Mouse (Mus musculus) forelimb bud, embryonic 11.5 days (tissue): Measurements from ENCODE around the gene Prss57.

Source experiments
- DNase-seq: peaks from one replicate; pipeline ENCODE4 v3.0.0-alpha.2; 2012; ENCODE audit warnings: low read depth, low spot score

Prss57 gene

GRCm38 (mm10) chr10:79807826-79808225, 17.1 kb upstream of the Prss57 start:
- no peak for DNase-seq

- no peak for DNase-seq
These were observed 16.2 kb upstream of the Prss57 start for GRCm38 (mm10) chr10:79806972-79807371.

- DNase-seq = no peak
These were observed 15.6 kb upstream of the Prss57 start for GRCm38 (mm10) chr10:79806331-79806730.

GRCm38 (mm10) chr10:79805636-79806035, 14.9 kb upstream of the Prss57 start:
- DNase-seq = no peak

- DNase-seq = peak; percentile 80
These were observed 13.1 kb upstream of the Prss57 start for GRCm38 (mm10) chr10:79803716-79804323.

- DNase-seq = no peak
These were observed 11.7 kb upstream of the Prss57 start for GRCm38 (mm10) chr10:79802331-79802971.

GRCm38 (mm10) chr10:79801837-79802236, 11.1 kb upstream of the Prss57 start:
- no peak for DNase-seq

- DNase-seq = no peak
These were observed 9.7 kb upstream of the Prss57 start for GRCm38 (mm10) chr10:79800508-79800907.

- DNase-seq = no peak
These were observed 7.6 kb upstream of the Prss57 start for GRCm38 (mm10) chr10:79798289-79798928.

GRCm38 (mm10) chr10:79797326-79797725, 6.6 kb upstream of the Prss57 start:
- DNase-seq = no peak

GRCm38 (mm10) chr10:79795905-79796304, 5.1 kb upstream of the Prss57 start:
- DNase-seq = no peak

GRCm38 (mm10) chr10:79794491-79794931, 3.8 kb upstream of the Prss57 start:
- DNase-seq = no peak

- peak; percentile 35 for DNase-seq
These were observed 3.2 kb upstream of the Prss57 start for GRCm38 (mm10) chr10:79793738-79794490.

- peak; percentile 71 for DNase-seq
These were observed 2.4 kb upstream of the Prss57 start, which contains the start of gene Palm for GRCm38 (mm10) chr10:79793051-79793737. TSS of gene Palm (plus strand) at chr10:79793572.

- no peak for DNase-seq
These were observed 1.7 kb upstream of the Prss57 start for GRCm38 (mm10) chr10:79792339-79793040.

- DNase-seq = no peak
These were observed 1.2 kb downstream of the Prss57 start for GRCm38 (mm10) chr10:79789581-79789980.

GRCm38 (mm10) chr10:79788386-79789158, 2.2 kb downstream of the Prss57 start:
- peak; percentile 75 for DNase-seq

GRCm38 (mm10) chr10:79783920-79784800, 6.6 kb downstream of the Prss57 start:
- no peak for DNase-seq

GRCm38 (mm10) chr10:79783050-79783449, 7.7 kb downstream of the Prss57 start:
- DNase-seq = no peak
